Mouse (Mus musculus) urinary bladder, postnatal 4 days (tissue): ENCODE data around the gene Azin2.

Experiments used
- DNase-seq, 2 experiments: peaks; one replicate each; pipeline ENCODE4 v3.0.0; 2021 to 2022; ENCODE audit warnings: low spot score in 2 of 2

The Azin2 gene

DNA sequence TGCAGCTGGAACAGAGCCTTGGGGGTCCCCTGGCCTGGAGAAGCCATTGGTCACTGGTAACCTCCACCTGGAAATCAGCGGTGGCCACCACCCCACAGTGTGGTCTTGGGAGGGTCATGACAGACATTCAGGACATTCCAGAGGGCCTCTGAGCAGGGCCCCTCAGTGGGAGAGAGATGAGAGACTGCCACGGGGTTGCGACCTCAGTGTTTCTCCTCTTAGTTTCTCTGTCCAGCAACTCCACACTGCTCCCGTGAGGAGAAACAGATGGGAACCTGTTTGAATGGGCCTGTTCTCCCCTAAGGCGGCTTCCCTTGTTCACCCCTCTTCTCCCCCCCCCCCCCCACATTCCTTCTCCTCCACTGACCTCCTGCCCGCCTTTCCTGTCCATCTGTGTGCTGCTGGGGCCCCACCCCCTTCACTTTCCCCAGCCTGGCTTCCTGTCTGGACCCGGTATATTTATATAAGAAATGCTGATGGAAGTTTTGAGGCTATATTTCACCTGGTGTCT, 64.3 kb downstream of the Azin2 start:
- DNase-seq = no peak

DNA sequence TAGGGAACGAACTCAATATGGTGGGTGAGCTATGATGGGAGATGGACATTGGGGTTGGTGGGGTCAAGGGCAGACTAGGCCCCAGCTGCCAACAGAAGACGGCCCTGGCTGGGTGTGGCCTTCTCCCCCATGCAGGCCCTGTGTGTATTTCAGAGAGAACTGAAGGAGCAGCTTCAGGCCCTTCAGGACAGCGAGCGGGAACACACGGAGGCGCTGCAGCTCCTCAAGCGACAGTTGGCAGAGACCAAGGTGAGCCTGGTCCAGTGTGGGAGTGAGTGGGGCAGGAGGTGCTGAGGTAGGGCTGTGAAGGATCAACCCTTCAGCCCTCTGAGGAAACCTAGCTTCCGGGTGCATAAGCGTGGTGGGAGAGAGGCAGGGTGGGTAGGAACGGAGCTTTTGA, 65.6 kb downstream of the Azin2 start:
- no peak for DNase-seq

GRCm38 (mm10) chr4:128895841-128896240, 66.4 kb downstream of the Azin2 start:
- no peak for DNase-seq

- no peak for DNase-seq
These were observed 68.1 kb downstream of the Azin2 start for GRCm38 (mm10) chr4:128894112-128894511.

GRCm38 (mm10) chr4:128892188-128892587, 70.1 kb downstream of the Azin2 start:
- DNase-seq = no peak

GRCm38 (mm10) chr4:128891746-128892145, 70.5 kb downstream of the Azin2 start:
- DNase-seq = no peak

- no peak for DNase-seq
These were observed 71.1 kb downstream of the Azin2 start for GRCm38 (mm10) chr4:128891157-128891556.

GRCm38 (mm10) chr4:128889752-128890630, 72.3 kb downstream of the Azin2 start:
- DNase-seq = no peak

GRCm38 (mm10) chr4:128888436-128888990, 73.7 kb downstream of the Azin2 start:
- DNase-seq = no peak

- DNase-seq = no peak
These were observed 74.6 kb downstream of the Azin2 start for GRCm38 (mm10) chr4:128887641-128888091.

GRCm38 (mm10) chr4:128887026-128887425, 75.2 kb downstream of the Azin2 start:
- no peak for DNase-seq

GRCm38 (mm10) chr4:128886571-128886970, 75.7 kb downstream of the Azin2 start:
- DNase-seq = no peak

DNA sequence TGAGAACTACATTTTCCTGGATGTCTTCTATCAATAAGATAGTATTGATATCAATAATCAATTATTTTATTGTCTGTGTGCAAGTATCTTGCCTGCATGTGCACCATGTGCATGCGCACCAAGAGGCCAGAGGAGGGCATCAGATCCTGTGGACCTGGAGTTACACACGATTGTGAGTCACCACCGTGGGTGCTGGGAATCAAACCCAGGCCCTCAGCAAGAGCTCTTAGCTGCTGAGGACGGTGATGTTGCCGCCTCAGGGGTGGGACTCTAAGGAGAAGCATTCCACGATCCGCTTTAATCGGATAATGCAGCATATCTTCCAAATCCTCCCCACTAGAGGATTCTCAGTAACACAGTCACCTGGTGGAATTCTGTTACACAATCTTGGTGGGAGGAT, 76.7 kb downstream of the Azin2 start:
- DNase-seq = no peak

- no peak for DNase-seq
These were observed 77.5 kb downstream of the Azin2 start for GRCm38 (mm10) chr4:128884711-128885095.

- DNase-seq = peak in 1 of 2 experiments; percentile 45
These were observed 78.2 kb downstream of the Azin2 start for GRCm38 (mm10) chr4:128883801-128884710.

GRCm38 (mm10) chr4:128883379-128883781, 78.9 kb downstream of the Azin2 start, which contains the start of gene Trim62:
Trim62 (plus strand) TSS chr4:128883580.
- DNase-seq = peak; percentile 79 to 82
